Mouse (Mus musculus): ENCODE data around the gene Sema3d.
A peak's percentile ranks its signal among the peaks of the same experiment; 100 is the strongest.

Gene Sema3d

GRCm38 (mm10) chr5:12499037-12499436 lies 115.9 kb downstream of the Sema3d start:
- DNase-seq (ENCODE audit: low spot score in 2 of 2): no peak

GRCm38 (mm10) chr5:12499791-12500504 lies 116.8 kb downstream of the Sema3d start:
- DNase-seq (ENCODE audit: low spot score in 2 of 2): no peak

DNA sequence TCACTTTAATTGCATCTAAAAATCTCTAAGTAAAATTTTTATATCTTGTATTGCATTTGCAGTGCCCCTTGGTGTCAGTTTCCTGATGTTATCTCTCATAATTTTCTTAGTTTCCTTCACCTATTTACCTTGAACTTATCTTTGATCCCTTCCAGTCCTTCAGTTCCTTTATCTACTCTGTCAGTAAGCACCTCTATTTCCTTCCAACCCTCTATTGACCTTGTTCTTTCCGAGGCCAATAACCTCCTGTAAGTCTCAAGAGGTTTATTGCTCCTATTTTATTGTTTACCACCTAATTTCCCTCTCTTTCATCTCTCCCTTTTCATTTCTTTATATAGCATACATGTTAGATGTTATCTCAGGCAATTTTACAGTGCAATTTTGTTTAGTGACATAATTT lies 129.3 kb downstream of the Sema3d start:
- no peak for DNase-seq (ENCODE audit: low spot score in 2 of 2)

DNA sequence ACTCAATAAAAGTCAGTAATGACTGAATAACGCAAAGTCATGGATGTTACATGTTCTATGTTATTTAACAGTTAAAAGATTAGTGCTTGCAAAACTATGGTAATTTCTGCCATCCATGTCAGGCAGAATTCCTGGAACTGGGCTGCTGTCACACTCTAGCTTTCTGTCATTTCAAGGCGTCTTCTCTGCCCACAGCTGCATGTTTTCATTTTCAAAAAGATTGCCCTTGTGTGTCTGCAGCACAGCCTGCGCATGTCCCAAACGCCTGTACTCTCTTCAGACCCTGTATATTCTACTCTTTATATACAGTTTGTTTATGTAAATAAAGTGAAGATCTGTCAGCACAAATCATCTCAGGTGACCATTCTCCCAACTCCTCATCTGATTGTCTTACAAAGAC lies 132.1 kb downstream of the Sema3d start:
- no peak for DNase-seq (ENCODE audit: low spot score in 2 of 2)

DNA sequence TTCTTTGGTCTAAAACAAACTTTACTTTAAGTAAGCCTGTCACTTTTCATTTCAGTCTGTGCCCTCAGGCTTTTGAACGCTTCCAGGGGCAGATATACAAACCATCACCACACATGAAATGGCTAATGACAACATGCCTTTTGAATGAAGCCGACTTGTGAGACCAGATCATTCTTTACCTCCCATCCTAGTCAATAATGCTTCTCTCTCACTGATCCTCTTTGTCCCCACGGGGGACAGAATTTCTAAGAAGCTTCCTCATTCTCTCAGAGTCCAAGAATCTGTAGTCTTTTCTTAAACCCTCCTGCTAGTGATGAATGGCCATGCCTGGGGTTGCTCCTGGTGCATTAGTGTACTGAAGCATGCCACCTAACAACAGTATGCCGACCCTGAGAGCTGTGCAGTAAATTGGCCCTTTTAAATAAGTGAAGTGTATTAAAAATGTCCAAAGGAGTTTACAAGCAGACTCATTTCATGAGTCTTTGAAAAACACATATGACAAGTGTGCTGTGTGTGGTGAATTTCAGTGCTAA lies 142.1 kb downstream of the Sema3d start:
- DNase-seq (ENCODE audit: low spot score in 2 of 2): no peak

GRCm38 (mm10) chr5:12528596-12528995 lies 145.4 kb downstream of the Sema3d start:
- no peak for DNase-seq (ENCODE audit: low spot score in 2 of 2)

- no peak for DNase-seq (ENCODE audit: low spot score in 2 of 2)
Observed at GRCm38 (mm10) chr5:12529771-12530170, 146.6 kb downstream of the Sema3d start.

DNA sequence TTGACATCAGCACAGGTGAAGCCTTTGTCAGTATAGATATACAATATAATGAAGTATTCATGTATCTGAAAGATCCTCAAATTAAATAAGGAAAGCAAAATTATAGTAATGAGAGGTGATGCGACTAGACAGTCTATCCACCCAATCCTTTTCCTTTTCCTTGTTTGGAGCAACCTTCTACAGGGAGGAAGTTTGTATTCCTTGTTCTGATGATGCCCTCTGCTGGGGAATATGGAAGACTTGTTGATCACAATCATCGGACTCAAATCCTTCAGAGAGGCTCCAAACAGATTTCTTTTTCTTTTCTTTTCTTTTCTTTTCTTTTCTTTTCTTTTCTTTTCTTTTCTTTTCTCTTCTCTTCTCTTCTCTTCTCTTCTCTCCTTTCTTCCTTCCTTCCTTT lies 158.1 kb downstream of the Sema3d start:
- no peak for DNase-seq (ENCODE audit: low spot score in 2 of 2)

- DNase-seq (ENCODE audit: low spot score in 2 of 2): no peak
Observed at GRCm38 (mm10) chr5:12549046-12549669, 166.0 kb downstream of the Sema3d start.

DNA sequence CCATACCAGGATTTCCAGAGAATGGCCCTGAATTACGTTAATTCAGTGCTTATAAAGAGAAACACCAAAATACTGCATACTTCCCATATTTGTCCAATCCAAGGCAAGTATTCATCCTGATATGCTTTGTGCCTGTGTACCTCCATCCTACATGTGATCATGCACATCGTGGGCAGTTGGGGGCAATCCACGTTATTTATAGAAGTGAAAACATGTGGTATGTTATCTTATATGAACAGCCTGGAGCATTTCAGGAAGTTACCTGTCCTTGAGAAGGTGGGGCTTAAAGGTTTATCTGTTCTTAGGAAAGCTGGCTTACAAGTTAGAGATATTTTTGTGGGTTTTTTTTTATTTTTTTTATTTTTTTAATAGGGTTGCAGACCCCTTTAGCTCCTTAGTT lies 172.2 kb downstream of the Sema3d start:
- no peak for DNase-seq (ENCODE audit: low spot score in 2 of 2)

DNA sequence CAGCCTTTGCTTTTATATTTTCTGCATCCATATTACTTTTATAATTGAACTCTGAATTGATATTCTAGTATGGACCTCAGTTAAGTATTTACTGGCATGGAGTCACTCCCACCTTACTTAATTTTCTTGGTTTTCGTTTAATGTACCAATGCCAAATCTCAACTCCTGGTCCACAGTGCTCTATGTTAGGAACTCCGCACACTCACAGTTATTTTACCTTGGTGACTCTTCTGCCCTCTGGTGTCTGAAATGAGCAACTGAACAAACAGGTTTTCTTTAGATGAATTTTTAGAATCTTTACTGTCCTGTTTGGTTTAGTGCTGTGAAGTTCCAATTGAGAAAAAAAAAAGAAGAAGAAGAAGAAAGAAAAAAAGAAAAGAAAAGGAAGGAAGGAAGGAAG lies 174.7 kb downstream of the Sema3d start:
- no peak for DNase-seq (ENCODE audit: low spot score in 2 of 2)

DNA sequence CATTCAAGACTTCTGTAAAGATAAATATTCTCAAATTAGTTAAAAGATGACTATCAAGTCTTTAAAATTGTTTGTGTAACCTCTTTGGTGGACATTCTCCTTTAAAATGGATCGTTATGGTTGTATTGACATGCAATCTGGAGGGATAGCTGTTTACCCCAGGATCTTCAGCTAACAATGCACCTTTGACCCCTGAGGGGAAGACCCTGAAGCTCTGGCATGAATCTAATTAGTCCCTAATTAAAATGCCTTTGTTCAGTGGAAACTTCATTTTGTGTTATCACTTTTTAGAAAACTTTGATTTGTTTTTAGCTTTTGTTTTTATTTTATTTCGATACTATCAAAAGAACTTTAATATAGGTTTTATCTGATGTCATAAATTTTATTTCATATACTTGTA lies 178.6 kb downstream of the Sema3d start:
- no peak for DNase-seq (ENCODE audit: low spot score in 2 of 2)

- DNase-seq (ENCODE audit: low spot score in 2 of 2): peak in 1 of 2 experiments; percentile 22
Observed at GRCm38 (mm10) chr5:12562204-12562603, 179.0 kb downstream of the Sema3d start.

- no peak for DNase-seq (ENCODE audit: low spot score in 2 of 2)
Observed at GRCm38 (mm10) chr5:12563132-12563531, 179.9 kb downstream of the Sema3d start.

DNA sequence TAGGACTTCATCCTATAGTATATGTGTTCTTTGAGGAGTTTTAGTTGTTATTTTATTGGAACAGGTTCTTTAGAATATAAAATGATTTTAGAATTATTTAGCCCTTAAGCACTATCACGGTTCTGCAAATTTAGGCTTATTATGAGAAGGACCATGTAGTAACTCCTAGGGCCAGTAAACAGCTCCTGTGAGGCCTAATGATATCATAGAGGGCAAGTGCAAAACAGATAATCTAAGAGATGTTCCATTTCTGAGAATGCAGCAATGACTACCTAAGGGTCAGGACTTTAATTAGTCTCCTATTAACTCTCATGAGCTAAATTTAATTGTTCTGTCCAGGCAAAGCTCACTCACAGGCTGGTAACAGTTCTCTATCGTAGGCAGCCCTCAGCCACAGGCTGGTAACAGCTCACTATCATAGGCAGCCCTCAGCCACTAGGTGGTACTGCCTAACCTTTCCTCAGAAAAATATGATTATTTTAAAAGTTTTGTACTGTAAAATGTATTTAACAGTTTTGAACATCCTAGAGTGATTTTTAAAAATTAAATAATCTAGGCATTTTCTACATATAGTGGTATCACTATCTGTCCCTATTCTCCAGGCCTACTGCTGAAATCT lies 181.5 kb downstream of the Sema3d start:
- no peak for DNase-seq (ENCODE audit: low spot score in 2 of 2)

DNA sequence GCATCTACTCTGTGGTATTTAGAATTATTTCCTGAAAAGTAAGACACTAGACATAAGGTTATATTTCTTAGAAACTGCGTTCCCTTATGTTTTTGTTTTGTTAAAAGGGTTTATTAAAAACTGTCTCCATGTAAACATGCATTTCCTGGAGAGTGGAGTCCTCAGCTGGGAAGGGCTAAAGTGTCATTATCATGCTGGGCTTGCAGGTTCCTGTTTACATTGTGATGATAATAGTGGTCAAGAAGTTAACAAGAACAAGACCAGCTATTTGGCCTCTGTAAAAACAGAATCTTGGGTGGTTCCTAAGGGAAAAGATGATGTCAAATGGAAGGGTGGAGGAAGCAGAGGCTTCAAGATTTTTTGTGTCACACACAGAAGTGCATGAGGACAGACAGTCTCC lies 183.4 kb downstream of the Sema3d start:
- DNase-seq (ENCODE audit: low spot score in 2 of 2): no peak

DNA sequence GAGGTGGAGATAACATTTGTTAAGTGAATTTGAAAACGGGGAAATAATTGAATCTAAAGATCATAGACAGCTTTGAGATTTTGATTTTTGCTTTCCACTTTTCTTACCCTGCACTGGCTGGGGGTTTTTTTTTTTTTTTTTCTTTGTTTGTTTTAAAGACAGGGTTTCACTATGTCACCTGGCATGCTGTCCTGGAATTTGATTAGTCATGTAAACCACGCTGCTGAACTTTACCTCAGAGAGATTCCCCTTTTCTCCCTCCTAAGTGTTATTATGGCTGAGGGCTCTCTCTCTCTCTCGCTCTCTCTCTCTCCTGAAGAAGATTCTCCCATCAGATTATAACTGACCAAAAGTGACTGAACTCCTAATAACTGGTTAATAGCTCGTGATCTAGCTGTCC lies 191.4 kb downstream of the Sema3d start:
- no peak for DNase-seq (ENCODE audit: low spot score in 2 of 2)

- no peak for DNase-seq (ENCODE audit: low spot score in 2 of 2)
Observed at GRCm38 (mm10) chr5:12575262-12575661, 192.1 kb downstream of the Sema3d start.

DNA sequence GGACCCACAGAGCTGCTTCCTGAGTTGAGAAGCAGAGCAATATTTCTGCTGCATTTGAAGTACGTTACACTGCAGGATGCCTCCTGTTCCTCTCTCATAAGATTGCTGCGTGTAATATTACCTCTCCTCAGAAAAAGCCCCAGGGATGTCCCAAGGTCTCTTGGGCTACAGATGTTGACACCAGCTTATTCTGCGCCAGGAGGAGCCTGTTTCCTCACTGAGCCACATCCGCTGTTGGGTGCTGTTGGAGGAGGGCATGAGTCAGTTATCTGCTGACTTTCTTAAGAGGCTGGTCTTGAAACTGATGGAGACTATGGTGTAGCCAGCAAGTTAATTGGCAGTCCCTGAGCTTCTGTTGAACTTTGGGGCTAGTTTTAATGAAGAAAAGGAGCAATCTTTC lies 196.6 kb downstream of the Sema3d start:
- DNase-seq (ENCODE audit: low spot score in 2 of 2): no peak

GRCm38 (mm10) chr5:12582540-12582939 lies 199.4 kb downstream of the Sema3d start:
- no peak for DNase-seq (ENCODE audit: low spot score in 2 of 2)

- DNase-seq (ENCODE audit: low spot score in 2 of 2): no peak
Observed at GRCm38 (mm10) chr5:12583293-12583834, 200.2 kb downstream of the Sema3d start.

DNA sequence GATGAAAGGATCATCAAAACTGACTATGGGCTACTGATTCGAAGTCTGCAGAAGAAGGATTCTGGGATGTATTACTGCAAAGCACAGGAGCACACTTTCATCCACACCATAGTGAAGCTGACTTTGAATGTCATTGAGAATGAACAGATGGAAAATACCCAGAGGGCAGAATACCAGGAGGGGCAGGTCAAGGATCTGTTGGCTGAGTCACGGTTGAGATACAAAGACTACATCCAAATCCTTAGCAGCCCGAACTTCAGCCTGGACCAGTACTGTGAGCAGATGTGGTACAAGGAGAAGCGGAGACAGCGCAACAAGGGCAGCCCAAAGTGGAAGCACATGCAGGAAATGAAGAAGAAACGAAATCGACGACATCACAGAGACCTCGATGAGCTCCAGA lies 201.7 kb downstream of the Sema3d start:
- DNase-seq (ENCODE audit: low spot score in 2 of 2): no peak
